Mouse (Mus musculus) embryonic facial prominence, embryonic 14.5 days (tissue): Measurements from ENCODE around the gene Xdh. TPM values are rescaled to one million over a fixed set of nuclear protein-coding genes. Genes with fewer than 3 reads are reported as not detected.

Experiments
- ATAC-seq: fragments of 200-750 bp; cut with Nextera tagmentation; 2 replicates; pipeline ENCODE4 v1.8.0; 2017; ENCODE audit warnings: low read depth, moderate number of reproducible peaks, moderate TSS enrichment
- DNase-seq: peaks from one replicate; pipeline ENCODE4 v3.0.0-alpha.2; 2015; ENCODE audit warnings: low spot score
- H3K27ac ChIP-seq: fragments of 300-500 bp; sonication (generic); replicated peaks from 2 replicates; pipeline ENCODE4 v1.5.1; 2014; ENCODE audit warnings: low read depth, mild to moderate bottlenecking, low read length, moderate library complexity
- H3K27me3 ChIP-seq: fragments of 300-500 bp; sonication (generic); replicated peaks from 2 replicates; pipeline ENCODE4 v1.6.1; 2014; ENCODE audit warnings: low read length; ENCODE audit not compliant: control insufficient read depth, insufficient read depth
- H3K36me3 ChIP-seq: fragments of 300-500 bp; sonication (generic); 2 replicates; pipeline ENCODE4 v1.6.1; 2014; ENCODE audit warnings: low read length, mixed read lengths; ENCODE audit not compliant: control insufficient read depth, insufficient read depth
- H3K4me1 ChIP-seq: fragments of 300-500 bp; sonication (generic); 2 replicates; pipeline ENCODE4 v1.6.1; 2014; ENCODE audit warnings: antibody characterized with exemption, low read length; ENCODE audit not compliant: control insufficient read depth, insufficient read depth
- H3K4me2 ChIP-seq: fragments of 300-500 bp; sonication (generic); 2 replicates; pipeline ENCODE4 v1.6.1; 2014; ENCODE audit warnings: low read depth, mild to moderate bottlenecking, low read length, moderate library complexity, mixed read lengths
- H3K4me3 ChIP-seq: fragments of 300-500 bp; sonication (generic); 2 replicates; pipeline ENCODE4 v1.5.1; 2014; ENCODE audit warnings: low read depth, mild to moderate bottlenecking, low read length
- H3K9ac ChIP-seq: fragments of 300-500 bp; sonication (generic); 2 replicates; pipeline ENCODE4 v1.6.1; 2014; ENCODE audit warnings: low read depth, mild to moderate bottlenecking, low read length, moderate library complexity, mixed read lengths
- H3K9me3 ChIP-seq: fragments of 300-500 bp; sonication (generic); 2 replicates; pipeline ENCODE4 v1.6.1; 2016; ENCODE audit warnings: low read length; ENCODE audit not compliant: control insufficient read depth
- WGBS: fragments of 180-500 bp; shearing (Covaris S2); extraction: QIAGEN DNeasy Blood & Tissue Kit; methylation state at CpG from one replicate; pipeline ENCODE4 v1.1.7; 2014; 5-methylcytosine and 5-hydroxymethylcytosine counted together
- polyA plus RNA-seq: library from polyadenylated mRNA; unstranded; fragments of >200 nt; fragmentation: Nextera tagmentation; extraction: Ambion mirVana; gene quantifications from 2 replicates; pipeline ENCODE4 v1.2.1, GENCODE M21; 2014

Gene Xdh
- polyA plus RNA-seq, 1 experiment from 2014 or later: 2.5 TPM

GRCm38 (mm10) chr17:73949498-73949897 lies 498 bp downstream of the Xdh start:
- peak; percentile 69 for DNase-seq
- no peak overlapping the region for H3K4me2 ChIP-seq

DNA sequence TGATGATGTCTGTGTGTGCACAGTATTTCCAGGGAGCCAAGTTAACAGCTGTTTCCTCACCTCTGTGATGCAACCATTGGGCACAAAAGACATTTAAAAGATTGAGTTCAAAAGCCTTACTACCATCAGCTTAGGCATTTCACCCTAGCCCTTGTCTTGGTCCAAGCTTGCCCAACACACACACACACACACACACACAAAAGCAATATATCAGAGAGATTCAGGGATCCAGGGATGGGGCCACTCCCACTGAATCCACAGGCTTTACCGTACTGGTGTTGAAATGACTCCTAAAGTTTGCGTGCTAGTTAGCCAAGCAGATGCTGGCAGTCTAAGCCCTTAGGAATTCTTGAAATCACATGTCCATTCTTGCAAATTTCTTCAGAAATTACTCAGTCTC lies 1.2 kb downstream of the Xdh start:
- no peak for ATAC-seq
- no peak overlapping the region for H3K9ac ChIP-seq
- WGBS: 83% methylated on average over 2 of the region's 2 CpGs
- no peak for DNase-seq
- no peak overlapping the region for H3K4me2 ChIP-seq
- H3K27me3 ChIP-seq: no peaks in the 10 kb centered on the region
- H3K4me1 ChIP-seq: no peaks in the 10 kb centered on the region
- H3K9me3 ChIP-seq: 0 out of 2 replicates have a peak, but pooled peaks cover 2% of the 10 kb centered on the region
- no peak overlapping the region for H3K4me3 ChIP-seq
- H3K27ac ChIP-seq: no peak overlapping the region
- H3K36me3 ChIP-seq: no peaks in the 10 kb centered on the region

More at GRCm38 (mm10) chr17:73949498-73949897, 498 bp downstream of the Xdh start:
- Histone ChIP-seq H3K9me3 (0 out of 2 replicates have a peak, but pooled peaks cover 2% of the 10 kb centered on the region), H3K27ac (no peak overlapping the region), H3K36me3 (no peaks in the 10 kb centered on the region), H3K9ac (no peak overlapping the region), H3K4me3 (no peak overlapping the region), H3K4me1 (no peaks in the 10 kb centered on the region), H3K27me3 (no peaks in the 10 kb centered on the region)
- 49% methylated on average over 4 of the region's 4 CpGs for WGBS
- ATAC-seq: peak; percentile 57

- Histone ChIP-seq H3K27me3 (no peaks in the 10 kb centered on the region), H3K36me3 (no peaks in the 10 kb centered on the region), H3K4me1 (no peaks in the 10 kb centered on the region), H3K4me3 (no peak overlapping the region), H3K9ac (no peak overlapping the region), H3K9me3 (0 out of 2 replicates have a peak, but pooled peaks cover 2% of the 10 kb centered on the region), H3K4me2 (no peak overlapping the region), H3K27ac (no peak overlapping the region)
- DNase-seq (no peak), ATAC-seq (no peak)
- 81% methylated on average over 3 of the region's 3 CpGs for WGBS
Measured at GRCm38 (mm10) chr17:73948039-73948438, 2.0 kb downstream of the Xdh start.

- DNase-seq (no peak), ATAC-seq (no peak)
- Histone ChIP-seq H3K4me2 (no peak overlapping the region), H3K36me3 (no peaks in the 10 kb centered on the region), H3K4me3 (no peak overlapping the region), H3K9me3 (0 out of 2 replicates have a peak, but pooled peaks cover 2% of the 10 kb centered on the region), H3K27ac (no peak overlapping the region), H3K9ac (no peak overlapping the region), H3K4me1 (no peaks in the 10 kb centered on the region), H3K27me3 (no peaks in the 10 kb centered on the region)
- 61% methylated on average over 5 of the region's 5 CpGs for WGBS
Measured at GRCm38 (mm10) chr17:73946856-73947255, 3.1 kb downstream of the Xdh start.

DNA sequence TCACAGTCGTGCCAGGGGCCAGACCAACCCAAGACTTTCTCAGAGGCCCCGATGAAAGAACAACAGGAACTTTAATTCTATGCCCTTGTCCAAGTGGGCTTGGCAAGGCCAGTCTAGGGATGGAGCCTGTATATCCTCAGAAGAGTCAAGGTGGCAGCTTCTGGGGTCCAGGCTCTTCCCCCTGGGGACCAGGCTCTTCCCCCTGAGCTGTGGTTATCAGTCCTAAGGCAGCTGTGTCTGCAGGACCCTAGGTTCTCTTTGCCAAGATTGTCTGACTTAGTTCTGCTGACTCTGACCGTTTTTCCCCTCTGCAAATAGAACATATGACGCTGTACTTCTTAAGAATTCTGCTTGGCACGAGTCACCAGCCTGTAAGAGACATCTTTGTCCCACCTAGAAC lies 5.3 kb downstream of the Xdh start:
- H3K4me2 ChIP-seq: no peak overlapping the region
- H3K4me3 ChIP-seq: no peak overlapping the region
- ATAC-seq: no peak
- H3K27ac ChIP-seq: no peak overlapping the region
- 80% methylated on average over 5 of the region's 5 CpGs for WGBS
- H3K27me3 ChIP-seq: no peaks in the 10 kb centered on the region
- no peak for DNase-seq
- no peaks in the 10 kb centered on the region for H3K4me1 ChIP-seq
- H3K36me3 ChIP-seq: no peaks in the 10 kb centered on the region
- 0 out of 2 replicates have a peak, but pooled peaks cover 2% of the 10 kb centered on the region for H3K9me3 ChIP-seq
- no peak overlapping the region for H3K9ac ChIP-seq

DNA sequence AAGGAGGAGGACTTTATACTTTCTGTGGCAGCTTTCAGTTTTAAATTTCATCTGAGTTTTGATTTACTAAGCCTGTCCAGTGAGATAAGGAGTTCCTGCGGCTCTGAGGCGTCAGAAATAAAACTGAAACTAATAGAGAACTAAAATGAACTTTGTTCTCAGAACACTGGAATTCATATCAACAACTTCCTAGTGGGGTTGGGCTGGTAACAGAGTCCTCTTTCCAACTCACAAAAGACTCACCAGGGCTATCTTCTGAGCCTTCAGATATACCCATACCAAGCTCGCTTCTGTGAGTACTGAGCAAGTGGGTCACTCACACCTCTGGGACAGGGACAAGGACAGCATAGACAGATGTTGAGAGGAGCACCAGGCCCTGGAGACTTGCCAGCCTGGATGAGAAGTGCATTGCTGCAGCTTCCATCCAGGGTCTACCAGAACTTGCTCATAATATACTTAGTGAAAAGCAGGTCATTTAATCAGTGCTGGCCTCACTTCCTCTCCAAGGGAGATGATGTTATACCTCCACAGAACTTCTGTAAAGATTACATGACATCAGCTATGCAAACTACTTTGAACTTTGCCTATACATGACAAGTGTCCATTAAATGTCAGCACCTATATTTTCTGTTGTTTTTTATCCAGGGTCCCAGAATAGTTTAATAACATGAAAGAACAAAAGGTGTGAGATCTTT lies 7.6 kb downstream of the Xdh start:
- no peaks in the 10 kb centered on the region for H3K4me1 ChIP-seq
- H3K9me3 ChIP-seq: 0 out of 2 replicates have a peak, but pooled peaks cover 2% of the 10 kb centered on the region
- ATAC-seq (no peak), DNase-seq (no peak)
- WGBS: 78% methylated on average over 3 of the region's 3 CpGs
- H3K4me3 ChIP-seq: no peak overlapping the region
- no peak overlapping the region for H3K4me2 ChIP-seq
- H3K27ac ChIP-seq: no peak overlapping the region
- no peaks in the 10 kb centered on the region for H3K36me3 ChIP-seq
- no peaks in the 10 kb centered on the region for H3K27me3 ChIP-seq
- H3K9ac ChIP-seq: no peak overlapping the region

- ATAC-seq: no peak
- Histone ChIP-seq H3K4me2 (no peak overlapping the region), H3K4me3 (no peak overlapping the region), H3K4me1 (no peaks in the 10 kb centered on the region), H3K9ac (no peak overlapping the region), H3K27me3 (no peaks in the 10 kb centered on the region), H3K36me3 (no peaks in the 10 kb centered on the region), H3K9me3 (no peaks in the 10 kb centered on the region), H3K27ac (no peak overlapping the region)
- WGBS: 77% methylated on average over 3 of the region's 3 CpGs
- no peak for DNase-seq
Measured at GRCm38 (mm10) chr17:73941816-73942215, 8.2 kb downstream of the Xdh start.

DNA sequence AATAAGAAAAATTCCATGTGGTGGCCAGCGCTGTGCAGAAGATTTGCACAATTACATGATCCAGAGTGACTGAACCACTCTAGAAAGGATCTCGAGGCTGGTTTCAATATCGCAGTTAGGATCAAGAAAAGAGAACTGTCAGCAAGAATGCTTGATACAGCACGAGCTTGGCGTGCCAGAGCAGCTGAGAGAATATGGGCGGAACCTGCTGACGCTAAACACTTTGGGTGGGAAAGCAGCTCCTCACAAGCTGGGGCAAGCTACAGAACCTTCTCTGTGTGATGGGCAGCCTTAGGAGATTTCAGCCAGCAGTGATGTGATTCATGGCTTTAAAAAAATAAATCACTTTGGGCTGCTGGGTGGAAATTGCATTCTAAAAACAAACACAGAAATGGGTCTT lies 12.9 kb downstream of the Xdh start:
- Histone ChIP-seq H3K4me1 (no peaks in the 10 kb centered on the region), H3K9me3 (no peaks in the 10 kb centered on the region), H3K27me3 (no peaks in the 10 kb centered on the region), H3K27ac (no peak overlapping the region), H3K4me2 (no peak overlapping the region), H3K36me3 (no peaks in the 10 kb centered on the region), H3K4me3 (no peak overlapping the region), H3K9ac (no peak overlapping the region)
- 64% methylated on average over 7 of the region's 7 CpGs for WGBS
- ATAC-seq (no peak), DNase-seq (peak; percentile 66)

DNA sequence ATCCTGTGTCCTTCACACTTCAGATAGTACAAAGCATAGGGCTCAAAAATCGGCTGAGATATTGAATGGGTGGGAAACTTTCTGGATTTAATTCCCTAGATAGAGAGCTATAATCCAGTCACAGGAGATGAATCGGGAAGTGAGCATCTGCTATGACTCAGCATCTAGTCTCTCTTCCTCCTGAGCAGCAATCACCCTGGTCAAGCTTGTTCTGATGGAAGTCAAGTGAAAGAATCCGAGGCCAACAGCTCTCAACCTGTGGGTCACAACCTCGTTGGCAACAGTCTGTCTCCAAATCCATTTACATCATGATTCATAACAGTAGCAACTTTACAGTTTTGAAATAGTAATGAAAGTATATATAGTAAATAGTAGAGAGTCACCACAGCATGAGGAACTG lies 14.8 kb downstream of the Xdh start:
- Histone ChIP-seq H3K9ac (no peak overlapping the region), H3K4me1 (no peaks in the 10 kb centered on the region), H3K27ac (no peak overlapping the region), H3K36me3 (no peaks in the 10 kb centered on the region), H3K27me3 (no peaks in the 10 kb centered on the region), H3K4me3 (no peak overlapping the region), H3K4me2 (no peak overlapping the region), H3K9me3 (no peaks in the 10 kb centered on the region)
- DNase-seq: no peak
- no peak for ATAC-seq
- WGBS: 78% methylated on average over 4 of the region's 4 CpGs
